Mouse (Mus musculus) liver, embryonic 14.5 days (tissue): ENCODE results near the gene Shank2. TPM values are rescaled to one million over a fixed set of nuclear protein-coding genes. Genes with fewer than 3 reads are reported as not detected.
A peak's percentile ranks its signal among the peaks of the same experiment; 100 is the strongest.

Source experiments
- ATAC-seq: fragments of 200-750 bp; cut with Nextera tagmentation; 2 replicates; pipeline ENCODE4 v1.8.0; 2017; ENCODE audit warnings: moderate number of reproducible peaks, mild to moderate bottlenecking, moderate library complexity; ENCODE audit not compliant: insufficient read depth
- DNase-seq, 3 experiments: peaks; one replicate each; pipeline ENCODE4 v3.0.0-alpha.2; 2012 to 2013; ENCODE audit warnings: low read depth in 3 of 3, low spot score in 3 of 3
- H3K27ac ChIP-seq: fragments of 300-500 bp; sonication (generic); 2 replicates; pipeline ENCODE4 v1.5.1; 2014; ENCODE audit warnings: moderate library complexity, mild to moderate bottlenecking, control low read depth, inconsistent platforms
- H3K27me3 ChIP-seq: fragments of 300-500 bp; sonication (generic); 2 replicates; pipeline ENCODE4 v1.6.1; 2014; ENCODE audit warnings: mild to moderate bottlenecking, low read length, moderate library complexity; ENCODE audit not compliant: control insufficient read depth, insufficient read depth
- H3K36me3 ChIP-seq: fragments of 300-500 bp; sonication (generic); replicated peaks from 2 replicates; pipeline ENCODE4 v1.6.1; 2014; ENCODE audit warnings: low read depth; ENCODE audit not compliant: control insufficient read depth, insufficient read depth
- H3K4me1 ChIP-seq, 2 experiments: fragments of 200-500 bp in 1 of 2; fragments of 300-500 bp in 1 of 2; sonication (generic) in 1 of 2; replicated peaks; 2 replicates each; pipeline ENCODE4 v1.6.1; 2012 to 2014; ENCODE audit warnings: antibody characterized with exemption in 1 of 2, inconsistent platforms in 1 of 2, low read length in 1 of 2; ENCODE audit not compliant: control insufficient read depth in 2 of 2, insufficient read depth in 2 of 2
- H3K4me2 ChIP-seq: fragments of 300-500 bp; sonication (generic); 2 replicates; pipeline ENCODE4 v1.6.1; 2014; ENCODE audit warnings: low read depth, mild to moderate bottlenecking, control low read depth, moderate library complexity
- H3K4me3 ChIP-seq, 2 experiments: fragments of 200-500 bp in 1 of 2; fragments of 300-500 bp in 1 of 2; sonication (generic) in 1 of 2; 2 replicates each; pipeline ENCODE4 v1.5.1; 2012 to 2014; ENCODE audit warnings: low read depth in 2 of 2, low read length in 2 of 2, mild to moderate bottlenecking in 2 of 2, control low read depth in 1 of 2, inconsistent platforms in 1 of 2, moderate library complexity in 1 of 2; ENCODE audit not compliant: insufficient read depth in 1 of 2
- H3K9ac ChIP-seq: fragments of 300-500 bp; sonication (generic); replicated peaks from 2 replicates; pipeline ENCODE4 v1.6.1; 2014; ENCODE audit warnings: mild to moderate bottlenecking, control low read depth, moderate library complexity
- H3K9me3 ChIP-seq: fragments of 300-500 bp; sonication (generic); 2 replicates; pipeline ENCODE4 v1.6.1; 2016; ENCODE audit warnings: low read length, mixed read lengths; ENCODE audit not compliant: control insufficient read depth
- CTCF ChIP-seq: IDR thresholded peaks from 2 replicates; pipeline ENCODE4 v1.5.1; 2016; ENCODE audit warnings: antibody characterized with exemption, low read depth, control low read depth
- EP300 ChIP-seq: IDR thresholded peaks from 2 replicates; pipeline ENCODE4 v1.6.1; 2016; ENCODE audit warnings: antibody characterized with exemption, low read depth
- WGBS: fragments of 180-500 bp; shearing (Covaris S2); extraction: QIAGEN DNeasy Blood & Tissue Kit; methylation state at CpG from one replicate; pipeline ENCODE4 v1.1.7; 2014; ENCODE audit not compliant: insufficient replicate concordance; 5-methylcytosine and 5-hydroxymethylcytosine counted together
- microRNA-seq: library from miRNA; unstranded; fragments of <30 nt; microRNA quantifications from one replicate; pipeline ENCODE4, GENCODE M21; 2016
- polyA plus RNA-seq, 2 experiments: library from polyadenylated mRNA; depleted of rRNA in 1 of 2; stranded (reverse) in 1 of 2; unstranded in 1 of 2; fragments of >200 nt; fragmentation: Nextera tagmentation in 1 of 2; extraction: Ambion mirVana in 1 of 2; gene quantifications; 2 replicates each; pipeline versions ENCODE4 v1.2.1 to v1.2.3; 2012 to 2014

Gene Shank2
- polyA plus RNA-seq, 2 experiments: 0.17 to 0.35 TPM

DNA sequence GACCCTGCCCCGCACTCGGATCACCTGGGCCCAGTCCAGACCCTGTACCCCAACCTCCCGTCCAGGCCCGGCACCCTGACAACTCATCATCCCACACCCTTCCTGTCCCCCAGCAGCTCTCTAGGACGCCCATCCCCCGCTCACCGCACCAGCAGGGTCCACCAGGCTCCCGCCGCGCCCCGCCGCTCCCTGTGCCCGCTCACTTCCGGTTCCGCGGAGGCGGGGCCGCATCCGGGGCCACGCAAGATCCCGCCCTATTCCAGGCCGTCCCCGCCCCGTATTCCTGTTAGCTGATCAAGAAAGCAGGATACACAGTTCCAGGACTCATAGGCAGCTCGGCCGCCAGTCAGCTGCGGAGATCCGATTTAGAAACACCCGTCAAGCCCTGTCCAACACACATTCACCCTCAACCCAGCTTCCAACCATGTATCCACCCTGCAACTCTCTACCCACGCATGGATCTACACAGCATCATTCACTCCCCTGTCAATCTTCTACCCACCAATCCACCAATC, 468.9 kb downstream of the Shank2 start, which contains the start of gene Cttn:
Gene Cttn (minus strand): TSS at position 465 of the 515 bp plus-strand sequence.
- Histone ChIP-seq H3K27ac (peak within 1 kb of the TSS; percentile 39; the same call in 1 of the 2 replicates), H3K27me3 (no peaks in the 10 kb centered on the region), H3K36me3 (no peaks in the 10 kb centered on the region; the same call in 1 of the 2 replicates), H3K9me3 (no peaks in the 10 kb centered on the region), H3K4me2 (peak within 1 kb of the TSS; percentile 94), H3K4me3 (peak within 1 kb of the TSS; percentile 80 to 93), H3K4me1 (peaks cover 0 to 6% of the 10 kb centered on the region in 2 experiments; a peak in 3 of 4 replicates), H3K9ac (peak within 1 kb of the TSS; percentile 92)
- DNase-seq: peak; percentile 60 to 67 (median 65)
- peak; percentile 88 for ATAC-seq
- WGBS: 2% methylated on average over 30 of the region's 30 CpGs
- TF ChIP-seq CTCF: no peak
- no peak for TF ChIP-seq EP300

DNA sequence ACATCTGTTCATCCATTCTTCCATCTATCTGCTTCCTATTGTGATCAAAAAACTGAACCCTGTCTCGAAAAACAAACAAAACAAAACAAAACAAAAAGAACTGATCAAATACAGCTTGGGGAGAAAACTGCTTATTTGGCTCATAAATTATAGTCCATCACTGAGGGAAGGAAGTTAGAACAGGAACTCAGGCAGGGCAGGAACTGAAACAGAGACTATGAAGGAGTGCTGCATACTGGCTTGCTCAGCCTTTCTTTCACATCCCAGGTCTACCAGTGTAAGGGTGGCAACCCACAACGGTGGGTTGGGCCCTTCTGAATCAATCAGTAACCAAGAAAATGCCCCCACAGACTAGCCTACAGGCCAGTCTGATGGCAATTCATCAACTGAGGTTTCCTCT, 469.4 kb downstream of the Shank2 start:
- Histone ChIP-seq H3K27me3 (no peaks in the 10 kb centered on the region), H3K36me3 (no peaks in the 10 kb centered on the region), H3K4me1 (peaks cover 0 to 6% of the 10 kb centered on the region in 2 experiments; a peak in 3 of 4 replicates), H3K9me3 (no peaks in the 10 kb centered on the region), H3K27ac (no peak overlapping the region), H3K9ac (peak overlapping the region; percentile 92), H3K4me3 (peak overlapping the region; percentile 80 to 93), H3K4me2 (peak overlapping the region; percentile 94)
- no peak for TF ChIP-seq EP300
- no peak for TF ChIP-seq CTCF
- ATAC-seq (no peak), DNase-seq (no peak)
- WGBS: 38% methylated on average over 2 of the region's 2 CpGs

DNA sequence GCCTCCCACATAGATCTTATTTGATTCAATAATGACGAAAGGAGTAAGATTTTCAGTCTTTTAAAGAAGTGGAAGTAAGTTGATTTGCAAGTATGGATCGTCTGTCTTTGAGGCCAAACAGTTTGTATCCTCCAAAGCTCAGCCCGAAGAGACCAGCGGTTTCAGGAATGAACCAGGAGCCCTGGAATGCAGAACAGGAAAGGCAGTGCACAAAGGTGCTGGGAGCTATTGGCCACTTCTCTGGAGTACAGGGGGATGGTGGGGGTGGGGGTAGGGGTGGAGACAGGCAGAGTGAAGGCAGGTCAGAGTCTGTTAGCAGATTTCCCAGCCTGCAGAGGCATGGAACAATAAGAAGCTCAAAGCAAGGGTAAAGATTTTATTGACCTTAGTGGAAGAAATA, 471.8 kb downstream of the Shank2 start:
- peaks cover 0 to 6% of the 10 kb centered on the region in 2 experiments; a peak in 3 of 4 replicates for H3K4me1 ChIP-seq
- H3K9ac ChIP-seq: no peak overlapping the region
- H3K9me3 ChIP-seq: no peaks in the 10 kb centered on the region
- no peak overlapping the region for H3K4me3 ChIP-seq
- H3K4me2 ChIP-seq: no peak overlapping the region
- ATAC-seq (no peak), DNase-seq (no peak)
- no peak for TF ChIP-seq CTCF
- H3K27me3 ChIP-seq: no peaks in the 10 kb centered on the region
- WGBS: 60% methylated on average over 4 of the region's 4 CpGs
- H3K36me3 ChIP-seq: no peaks in the 10 kb centered on the region
- no peak overlapping the region for H3K27ac ChIP-seq

Small RNA genes within 50 kb of the gene (microRNA-seq; reads per million reads assigned to microRNA genes)
- 43.1 reads per million, percentile 39 among the genes with 10 or more reads in this experiment for gene Mir3105

Other genes starting within 250 kb of the Shank2 start
- gene Osbpl5, start 244.9 kb upstream of the Shank2 start, polyA plus RNA-seq (2012; rRNA removed): 1.5 and 1.6 TPM in 2 replicates
- 1.3 and 1.9 TPM in 2 replicates for gene Osbpl5, start 244.9 kb upstream of the Shank2 start, polyA plus RNA-seq (2014; fragmentation: Nextera tagmentation; extraction: Ambion mirVana)
- gene Mrgprg, start 234.9 kb upstream of the Shank2 start, polyA plus RNA-seq (2012; rRNA removed): not detected in 2 replicates
- gene Mrgprg, start 234.9 kb upstream of the Shank2 start, polyA plus RNA-seq (2014; fragmentation: Nextera tagmentation; extraction: Ambion mirVana): not detected in 2 replicates
- gene Mrgpre, start 217.4 kb upstream of the Shank2 start, polyA plus RNA-seq (2012; rRNA removed): 0.28 and 0.37 TPM in 2 replicates
- 0.19 and 0.23 TPM in 2 replicates for gene Mrgpre, start 217.4 kb upstream of the Shank2 start, polyA plus RNA-seq (2014; fragmentation: Nextera tagmentation; extraction: Ambion mirVana)
- gene Nadsyn1, start 179.1 kb upstream of the Shank2 start, polyA plus RNA-seq (2012; rRNA removed): 7.6 and 7.7 TPM in 2 replicates
- 6.0 and 7.1 TPM in 2 replicates for gene Nadsyn1, start 179.1 kb upstream of the Shank2 start, polyA plus RNA-seq (2014; fragmentation: Nextera tagmentation; extraction: Ambion mirVana)
- gene Dhcr7, start 178.8 kb upstream of the Shank2 start, polyA plus RNA-seq (2012; rRNA removed): 58.8 and 61.2 TPM in 2 replicates
- 57.0 and 61.4 TPM in 2 replicates for gene Dhcr7, start 178.8 kb upstream of the Shank2 start, polyA plus RNA-seq (2014; fragmentation: Nextera tagmentation; extraction: Ambion mirVana)
- not detected in 2 replicates for gene Gm498, start 135.1 kb upstream of the Shank2 start, polyA plus RNA-seq (2012; rRNA removed)
- gene Gm498, start 135.1 kb upstream of the Shank2 start, polyA plus RNA-seq (2014; fragmentation: Nextera tagmentation; extraction: Ambion mirVana): not detected in 2 replicates